Mouse (Mus musculus) cerebellum, adult 11 months (tissue): ENCODE measurements at regions not wholly inside any gene's neighbourhood (a gene's known extent, or its start where the extent isn't known, plus 50 kb on each side); places are given as distances from the start of the nearest gene placed in this dataset.

Experiments
- DNase-seq: peaks from one replicate; pipeline ENCODE4 v3.0.0; 2022

DNA sequence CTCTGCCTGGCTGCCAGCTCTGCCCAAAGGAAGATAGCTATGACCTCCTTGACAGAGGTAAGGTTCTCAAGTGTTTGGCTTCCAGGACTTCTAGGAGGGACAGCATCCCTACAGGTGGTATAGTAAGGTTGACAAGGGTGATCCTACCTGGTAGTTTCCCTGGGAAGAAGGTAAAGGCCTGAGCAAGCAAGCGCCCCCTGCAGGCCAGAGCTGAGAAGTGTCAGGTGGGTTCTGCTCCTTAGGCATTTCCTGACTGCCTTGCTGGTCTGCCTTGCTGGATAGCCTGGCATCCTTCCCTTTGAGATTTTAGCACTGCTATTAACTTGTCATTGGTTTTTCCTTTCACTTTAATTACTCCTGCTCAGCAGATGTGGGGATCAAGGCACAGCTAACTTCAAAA, 70.4 kb upstream of the Camk1g start:
- DNase-seq: no peak

DNA sequence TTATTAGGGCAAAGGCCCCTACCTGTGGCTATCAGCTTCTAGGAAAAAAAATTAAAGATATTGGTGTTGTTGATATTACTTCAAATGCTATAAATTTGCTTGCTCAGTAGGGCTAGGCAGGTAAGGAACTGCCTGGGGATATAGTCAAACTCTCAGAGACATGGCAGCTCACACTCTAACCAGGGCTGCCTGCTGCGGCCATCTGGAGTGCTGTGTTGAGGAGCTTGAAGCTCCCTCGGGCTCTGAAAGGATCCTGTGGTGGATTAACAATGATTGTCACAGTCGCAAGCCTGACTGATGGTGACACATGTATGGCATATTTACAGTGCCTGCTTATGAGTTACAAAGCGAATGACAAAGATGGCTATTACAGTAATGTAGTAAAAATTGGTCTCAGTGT, 64.2 kb upstream of the Camk1g start:
- DNase-seq: no peak

DNA sequence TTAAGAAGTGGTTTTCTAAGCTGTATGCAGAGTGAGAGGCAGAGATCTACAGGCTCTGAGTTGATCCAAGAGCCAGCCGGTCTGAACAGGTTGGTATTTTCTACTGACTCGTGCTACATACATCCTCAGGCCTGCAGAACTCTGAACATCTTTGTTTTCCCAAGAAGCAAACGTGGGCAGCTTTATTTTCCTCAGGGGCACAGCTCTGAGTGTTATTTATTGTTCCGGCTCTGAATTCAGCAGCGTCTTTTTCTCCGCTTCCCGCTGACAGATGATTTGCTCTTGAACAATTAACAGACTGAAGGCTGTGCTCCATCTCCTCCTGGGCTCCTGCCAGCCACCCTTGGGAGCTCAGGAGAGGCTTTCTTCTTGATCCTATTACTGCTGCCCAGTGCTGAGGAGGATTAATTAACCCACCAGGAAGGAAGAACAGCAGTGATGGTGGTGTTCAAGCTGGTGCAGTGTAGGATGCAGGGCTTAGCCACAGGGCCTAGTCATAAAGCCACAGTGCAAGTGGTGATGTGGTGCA, 63.5 kb upstream of the Camk1g start:
- peak; percentile 10 for DNase-seq

DNA sequence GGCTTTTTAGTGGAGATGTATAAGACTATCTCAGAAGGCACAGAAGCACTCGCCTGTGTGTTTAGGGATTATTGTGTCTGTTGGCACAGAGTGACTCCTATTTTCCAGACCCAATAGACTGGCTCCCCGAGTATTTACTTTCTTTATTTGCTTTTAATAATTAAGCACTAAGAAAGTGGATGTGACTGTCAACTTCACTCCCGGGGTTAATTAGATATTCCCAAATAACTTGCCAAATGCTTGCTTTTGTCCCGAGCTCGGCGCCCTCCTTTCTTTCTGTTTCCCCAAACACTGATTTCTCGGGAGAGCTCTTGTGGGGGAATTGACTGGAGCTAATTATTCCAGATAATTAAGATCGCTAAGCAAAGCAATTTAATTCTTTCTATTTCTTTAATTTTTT, 60.1 kb upstream of the Camk1g start:
- DNase-seq: no peak

DNA sequence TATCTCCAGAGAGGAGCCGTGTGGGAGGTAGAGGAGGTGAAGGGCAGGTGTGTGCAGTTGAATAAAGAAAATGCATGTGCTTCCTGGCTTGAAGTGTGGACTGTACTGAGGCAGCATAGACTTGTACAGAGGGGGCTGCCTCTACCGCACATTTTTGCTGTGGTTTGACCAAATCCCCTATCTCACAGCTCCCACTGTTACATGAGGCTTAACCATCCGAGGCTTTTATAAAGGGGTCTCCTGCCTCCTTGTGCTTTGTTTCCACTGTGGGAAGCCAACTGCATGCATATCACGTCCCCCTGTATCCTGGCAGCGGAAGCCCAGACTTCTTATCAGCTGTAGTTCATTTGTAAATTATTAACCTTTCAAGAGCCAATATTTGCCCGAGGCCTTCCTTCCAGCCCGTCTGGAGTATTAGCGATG, 53.6 kb upstream of the Camk1g start:
- DNase-seq: no peak

DNA sequence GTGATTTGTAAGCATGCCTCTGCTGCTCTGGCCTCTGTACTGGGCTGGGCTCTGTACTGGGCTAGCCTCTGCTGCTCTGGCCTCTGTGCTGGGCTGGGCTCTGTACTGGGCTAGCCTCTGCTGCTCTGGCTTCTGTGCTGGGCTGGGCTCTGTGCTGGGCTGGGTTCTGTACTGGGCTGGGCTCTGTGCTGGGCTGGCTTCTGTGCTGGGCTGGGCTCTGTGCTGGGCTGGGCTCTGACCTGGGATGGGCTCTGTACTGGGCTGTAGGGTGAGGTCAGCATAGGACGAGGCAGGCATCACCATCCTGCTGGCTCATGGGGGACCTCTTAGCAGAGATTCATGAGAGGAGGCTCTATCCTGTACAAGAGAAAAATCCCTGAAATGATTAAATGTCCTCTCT, 52.8 kb upstream of the Camk1g start:
- DNase-seq: no peak

DNA sequence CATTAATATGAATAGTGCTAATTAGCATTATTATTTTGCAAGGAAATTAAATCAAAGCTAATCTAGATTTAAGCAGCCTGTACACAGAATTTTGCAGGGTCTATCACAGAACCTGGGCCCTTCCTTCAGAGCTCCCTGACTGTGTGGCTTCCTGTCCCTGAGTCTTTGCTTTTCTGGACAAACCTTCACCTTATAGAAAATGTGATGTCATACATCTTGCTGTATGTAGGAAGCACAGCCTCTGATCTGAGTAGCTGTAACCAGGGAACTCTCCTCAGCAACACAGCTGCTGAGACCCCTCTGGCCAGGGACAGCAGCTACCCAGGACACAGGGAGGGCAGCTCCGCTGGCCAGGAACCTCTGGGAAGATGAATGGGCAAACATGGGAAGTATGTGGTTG, 51.7 kb upstream of the Camk1g start:
- DNase-seq: no peak

DNA sequence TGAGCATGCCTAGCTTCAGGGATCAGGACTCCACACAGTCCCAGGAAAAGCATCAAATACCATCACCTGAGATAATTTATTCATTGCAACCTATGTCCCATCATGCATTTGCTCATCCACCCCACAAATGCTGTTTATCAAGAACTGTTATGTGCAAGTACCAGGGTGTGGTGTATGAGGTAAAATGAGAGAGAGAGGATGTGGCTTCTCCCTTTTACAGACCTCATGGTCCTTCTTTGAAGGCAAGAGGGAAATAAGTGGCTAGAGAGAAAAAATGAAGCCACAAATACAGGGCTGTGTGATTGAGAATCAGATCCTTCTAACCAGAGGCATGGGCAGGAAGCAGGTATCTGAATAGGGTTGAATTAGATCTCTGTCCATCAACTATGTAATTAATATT, 51.3 kb upstream of the Camk1g start:
- DNase-seq: no peak
